Mouse (Mus musculus) bone marrow, adult 2 months (tissue): ENCODE data around the gene Prss12.

Experiments used
- CTCF ChIP-seq: fragments of 200-500 bp; IDR thresholded peaks from 2 replicates; pipeline ENCODE4 v1.5.1; 2011; ENCODE audit warnings: low read length, control low read depth; ENCODE audit not compliant: control insufficient read depth, insufficient read depth
- POLR2A ChIP-seq: fragments of 200-500 bp; IDR thresholded peaks from 2 replicates; pipeline ENCODE4 v1.6.1; 2011; ENCODE audit warnings: low read depth, mild to moderate bottlenecking, control low read depth, low read length, borderline replicate concordance; ENCODE audit not compliant: control insufficient read depth

- no peak for TF ChIP-seq POLR2A
- TF ChIP-seq CTCF: no peak
These were observed 34.6 kb downstream of the Prss12 start for GRCm38 (mm10) chr3:123481266-123481665.
